Mouse (Mus musculus): ENCODE results near the gene Mvp. TPM values are rescaled to one million over a fixed set of nuclear protein-coding genes. Genes with fewer than 3 reads are reported as not detected.

Gene Mvp
- polyA plus RNA-seq, 1 experiment: 353 TPM

- peaks cover 38% of the 10 kb centered on the region for H3K4me1 ChIP-seq (ENCODE audit: control insufficient read depth, insufficient read depth, insufficient read length, low read length)
- H3K27ac ChIP-seq (ENCODE audit: insufficient read depth, low read depth, low read length): no peak overlapping the region
- TF ChIP-seq POLR2A (IDR thresholded peaks at IDR 0.05; ENCODE audit: low read depth, low read length) (no peak), CTCF (IDR thresholded peaks at IDR 0.05; ENCODE audit: extremely low read depth, insufficient read length, insufficient replicate concordance, low read depth, low read length) (no peak)
- peaks cover 30% of the 10 kb centered on the region for H3K36me3 ChIP-seq (ENCODE audit: control insufficient read depth, insufficient read depth, low read length)
- H3K27me3 ChIP-seq (ENCODE audit: control insufficient read depth, insufficient read depth, low read length): no peaks in the 10 kb centered on the region
- 82% methylated on average over 6 of the region's 6 CpGs for WGBS
- no peak overlapping the region for H3K4me3 ChIP-seq (ENCODE audit: low read depth, low read length)
These were observed 35.6 kb downstream of the Mvp start for GRCm38 (mm10) chr7:126978841-126979240.

- Histone ChIP-seq H3K4me3 (ENCODE audit: low read depth, low read length) (peak overlapping the region; percentile 90), H3K4me1 (ENCODE audit: control insufficient read depth, insufficient read depth, insufficient read length, low read length) (peaks cover 24% of the 10 kb centered on the region), H3K27ac (ENCODE audit: insufficient read depth, low read depth, low read length) (peak overlapping the region; percentile 97), H3K36me3 (ENCODE audit: control insufficient read depth, insufficient read depth, low read length) (peaks cover 30% of the 10 kb centered on the region), H3K27me3 (ENCODE audit: control insufficient read depth, insufficient read depth, low read length) (no peaks in the 10 kb centered on the region)
- 6% methylated on average over 14 of the region's 14 CpGs for WGBS
- no peak for TF ChIP-seq CTCF (IDR thresholded peaks at IDR 0.05; ENCODE audit: extremely low read depth, insufficient read length, insufficient replicate concordance, low read depth, low read length)
- no peak for TF ChIP-seq POLR2A (IDR thresholded peaks at IDR 0.05; ENCODE audit: low read depth, low read length)
These were observed 37.5 kb downstream of the Mvp start for GRCm38 (mm10) chr7:126976878-126977459.

GRCm38 (mm10) chr7:126975950-126976866, 38.2 kb downstream of the Mvp start, which contains the start of gene Cdiptos:
TSS of gene Cdiptos (minus strand) at chr7:126976098.
- Histone ChIP-seq H3K36me3 (ENCODE audit: control insufficient read depth, insufficient read depth, low read length) (peaks cover 29% of the 10 kb centered on the region), H3K27me3 (ENCODE audit: control insufficient read depth, insufficient read depth, low read length) (no peaks in the 10 kb centered on the region), H3K4me3 (ENCODE audit: low read depth, low read length) (peak within 1 kb of the TSS; percentile 90), H3K4me1 (ENCODE audit: control insufficient read depth, insufficient read depth, insufficient read length, low read length) (peaks cover 18% of the 10 kb centered on the region), H3K27ac (ENCODE audit: insufficient read depth, low read depth, low read length) (peak within 1 kb of the TSS; percentile 99)
- TF ChIP-seq POLR2A (IDR thresholded peaks at IDR 0.05; ENCODE audit: low read depth, low read length): peak; percentile 25; the same call in 1 of the 2 replicates
- peak; percentile 90 for TF ChIP-seq CTCF (IDR thresholded peaks at IDR 0.05; ENCODE audit: extremely low read depth, insufficient read length, insufficient replicate concordance, low read depth, low read length)
- under 1% methylated on average over 55 of the region's 55 CpGs for WGBS

GRCm38 (mm10) chr7:126975893-126975949, 38.7 kb downstream of the Mvp start, which contains the start of gene Cdipt:
TSS of gene Cdipt (plus strand) at chr7:126975914.
- TF ChIP-seq POLR2A (IDR thresholded peaks at IDR 0.05; ENCODE audit: low read depth, low read length): no peak
- no peak for TF ChIP-seq CTCF (IDR thresholded peaks at IDR 0.05; ENCODE audit: extremely low read depth, insufficient read length, insufficient replicate concordance, low read depth, low read length)
- Histone ChIP-seq H3K27ac (ENCODE audit: insufficient read depth, low read depth, low read length) (peak within 1 kb of the TSS; percentile 99), H3K27me3 (ENCODE audit: control insufficient read depth, insufficient read depth, low read length) (no peaks in the 10 kb centered on the region), H3K36me3 (ENCODE audit: control insufficient read depth, insufficient read depth, low read length) (peaks cover 26% of the 10 kb centered on the region), H3K4me1 (ENCODE audit: control insufficient read depth, insufficient read depth, insufficient read length, low read length) (peaks cover 16% of the 10 kb centered on the region), H3K4me3 (ENCODE audit: low read depth, low read length) (peak within 1 kb of the TSS; percentile 90)
- 0% methylated on average over 1 of the region's 1 CpGs for WGBS

- Histone ChIP-seq H3K27me3 (ENCODE audit: control insufficient read depth, insufficient read depth, low read length) (no peaks in the 10 kb centered on the region), H3K4me1 (ENCODE audit: control insufficient read depth, insufficient read depth, insufficient read length, low read length) (peaks cover 16% of the 10 kb centered on the region), H3K36me3 (ENCODE audit: control insufficient read depth, insufficient read depth, low read length) (peaks cover 26% of the 10 kb centered on the region), H3K27ac (ENCODE audit: insufficient read depth, low read depth, low read length) (peak overlapping the region; percentile 48; the same call in 1 of the 2 replicates), H3K4me3 (ENCODE audit: low read depth, low read length) (peak overlapping the region; percentile 90)
- WGBS: 5% methylated on average over 8 of the region's 8 CpGs
- TF ChIP-seq CTCF (IDR thresholded peaks at IDR 0.05; ENCODE audit: extremely low read depth, insufficient read length, insufficient replicate concordance, low read depth, low read length): no peak
- no peak for TF ChIP-seq POLR2A (IDR thresholded peaks at IDR 0.05; ENCODE audit: low read depth, low read length)
These were observed 38.9 kb downstream of the Mvp start for GRCm38 (mm10) chr7:126975493-126975892.

- TF ChIP-seq POLR2A (IDR thresholded peaks at IDR 0.05; ENCODE audit: low read depth, low read length): no peak
- TF ChIP-seq CTCF (IDR thresholded peaks at IDR 0.05; ENCODE audit: extremely low read depth, insufficient read length, insufficient replicate concordance, low read depth, low read length): no peak
- no peak overlapping the region for H3K4me3 ChIP-seq (ENCODE audit: low read depth, low read length)
- H3K27me3 ChIP-seq (ENCODE audit: control insufficient read depth, insufficient read depth, low read length): no peaks in the 10 kb centered on the region
- no peak overlapping the region for H3K27ac ChIP-seq (ENCODE audit: insufficient read depth, low read depth, low read length)
- no peaks in the 10 kb centered on the region for H3K36me3 ChIP-seq (ENCODE audit: control insufficient read depth, insufficient read depth, low read length)
- H3K4me1 ChIP-seq (ENCODE audit: control insufficient read depth, insufficient read depth, insufficient read length, low read length): no peaks in the 10 kb centered on the region
- 83% methylated on average over 6 of the region's 6 CpGs for WGBS
These were observed 47.1 kb downstream of the Mvp start for GRCm38 (mm10) chr7:126967361-126967760.

GRCm38 (mm10) chr7:126965568-126965967, 48.9 kb downstream of the Mvp start:
- H3K27ac ChIP-seq (ENCODE audit: insufficient read depth, low read depth, low read length): no peak overlapping the region
- H3K36me3 ChIP-seq (ENCODE audit: control insufficient read depth, insufficient read depth, low read length): no peaks in the 10 kb centered on the region
- WGBS: 18% methylated on average over 3 of the region's 3 CpGs
- H3K4me1 ChIP-seq (ENCODE audit: control insufficient read depth, insufficient read depth, insufficient read length, low read length): no peaks in the 10 kb centered on the region
- H3K27me3 ChIP-seq (ENCODE audit: control insufficient read depth, insufficient read depth, low read length): no peaks in the 10 kb centered on the region
- TF ChIP-seq CTCF (IDR thresholded peaks at IDR 0.05; ENCODE audit: extremely low read depth, insufficient read length, insufficient replicate concordance, low read depth, low read length) (no peak), POLR2A (IDR thresholded peaks at IDR 0.05; ENCODE audit: low read depth, low read length) (no peak)
- no peak overlapping the region for H3K4me3 ChIP-seq (ENCODE audit: low read depth, low read length)
